Mouse (Mus musculus): Measurements from ENCODE around the gene Klhl3. TPM values are rescaled to one million over a fixed set of nuclear protein-coding genes. Genes with fewer than 3 reads are reported as not detected.

Gene Klhl3
- total RNA-seq, 2 experiments from 2014 or later = 4.0 to 5.1 TPM

GRCm38 (mm10) chr13:57980679-57981078 lies 132.7 kb downstream of the Klhl3 start:
- ATAC-seq (replicated peaks; ENCODE audit: poor library complexity) = no peak

DNA sequence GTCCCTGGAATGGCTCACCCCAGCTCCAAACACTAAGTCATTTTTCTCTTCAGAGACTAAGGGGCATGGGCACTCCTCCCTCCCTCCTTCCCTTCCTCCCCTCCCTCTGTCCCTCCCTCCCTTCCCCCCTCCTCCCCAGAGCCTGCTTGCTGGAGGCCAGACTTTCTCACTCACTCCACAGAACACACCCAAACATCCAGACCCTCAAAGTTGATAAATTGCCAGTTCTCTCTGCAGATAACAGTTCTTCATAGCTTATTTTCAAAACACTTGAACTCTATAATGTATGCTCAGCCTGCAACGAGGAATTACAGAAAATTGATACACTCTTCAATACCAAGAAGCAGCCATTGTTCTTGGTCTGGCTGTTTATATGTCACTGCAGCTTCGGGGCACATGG lies 133.3 kb downstream of the Klhl3 start:
- ATAC-seq (replicated peaks; ENCODE audit: poor library complexity) = no peak

GRCm38 (mm10) chr13:57978931-57979330 lies 134.5 kb downstream of the Klhl3 start:
- ATAC-seq (replicated peaks; ENCODE audit: poor library complexity) = no peak

DNA sequence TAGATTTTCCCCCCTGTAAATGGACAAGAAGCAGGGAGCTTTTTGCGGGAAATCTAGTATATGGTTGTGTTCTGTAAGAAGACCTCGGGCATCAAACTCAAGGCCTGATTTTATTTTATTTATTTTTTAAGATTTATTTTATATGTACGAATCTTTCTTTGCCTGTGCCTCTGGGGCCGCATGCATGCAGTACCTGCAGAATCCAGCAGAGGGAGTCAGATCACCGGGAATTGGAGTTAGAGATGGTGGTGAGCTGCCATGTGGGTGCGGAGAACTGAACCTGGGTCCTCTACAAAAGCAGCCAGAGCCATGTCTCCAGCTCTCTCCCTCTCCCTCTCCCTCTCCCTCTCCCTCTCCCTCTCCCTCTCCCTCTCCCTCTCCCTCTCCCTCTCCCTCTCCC lies 135.7 kb downstream of the Klhl3 start:
- no peak for ATAC-seq (replicated peaks; ENCODE audit: poor library complexity)

DNA sequence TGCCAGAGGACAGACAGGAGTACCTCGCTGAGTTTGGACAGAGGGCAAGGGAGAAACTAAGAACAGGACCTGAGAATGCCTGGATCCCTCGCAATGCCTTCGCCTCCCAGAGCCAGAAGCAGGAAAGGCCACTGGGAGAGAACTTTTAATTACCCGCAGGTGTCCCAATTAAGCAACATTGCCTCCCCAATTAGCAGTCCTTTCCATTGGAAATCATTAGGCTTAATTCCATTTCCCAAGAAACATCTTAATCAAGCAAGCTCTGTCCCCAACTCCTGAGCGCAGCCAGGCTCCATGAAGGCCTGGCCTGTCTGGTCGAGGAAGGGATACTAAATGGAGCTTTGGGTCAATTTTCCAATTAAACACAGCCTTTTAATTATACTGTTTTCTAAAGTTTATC lies 147.7 kb downstream of the Klhl3 start:
- no peak for ATAC-seq (replicated peaks; ENCODE audit: poor library complexity)

GRCm38 (mm10) chr13:57960254-57960653 lies 153.1 kb downstream of the Klhl3 start:
- no peak for ATAC-seq (replicated peaks; ENCODE audit: poor library complexity)

GRCm38 (mm10) chr13:57959806-57960205 lies 153.6 kb downstream of the Klhl3 start:
- no peak for ATAC-seq (replicated peaks; ENCODE audit: poor library complexity)

Other genes with a start within 250 kb of the Klhl3 start
- gene Spock1, start 205.3 kb downstream of the Klhl3 start, total RNA-seq (2015) = not detected in 2 replicates
- gene Spock1, start 205.3 kb downstream of the Klhl3 start, total RNA-seq (2017) = not detected in 2 replicates
- gene Hnrnpa0, start 15.0 kb upstream of the Klhl3 start, total RNA-seq (2015) = 151 and 162 TPM in 2 replicates
- gene Hnrnpa0, start 15.0 kb upstream of the Klhl3 start, total RNA-seq (2017) = 82.5 and 95.8 TPM in 2 replicates
- gene Idnk, start 44.1 kb upstream of the Klhl3 start, total RNA-seq (2015) = 46.2 and 52.9 TPM in 2 replicates
- gene Idnk, start 44.1 kb upstream of the Klhl3 start, total RNA-seq (2017) = 36.8 and 44.9 TPM in 2 replicates
- gene Ubqln1, start 102.1 kb upstream of the Klhl3 start, total RNA-seq (2015) = 52.2 and 57.6 TPM in 2 replicates
- gene Ubqln1, start 102.1 kb upstream of the Klhl3 start, total RNA-seq (2017) = 53.0 and 64.7 TPM in 2 replicates
- gene Gkap1, start 162.1 kb upstream of the Klhl3 start, total RNA-seq (2015) = 10.9 and 11.6 TPM in 2 replicates
- gene Gkap1, start 162.1 kb upstream of the Klhl3 start, total RNA-seq (2017) = 14.6 and 20.2 TPM in 2 replicates
- gene Kif27, start 245.5 kb upstream of the Klhl3 start, total RNA-seq (2015) = 0.20 TPM in 1 of 2 replicates, not detected in the other
- gene Kif27, start 245.5 kb upstream of the Klhl3 start, total RNA-seq (2017) = not detected in 2 replicates